Mouse (Mus musculus): ENCODE measurements around the gene Psmd4.
A peak's percentile ranks its signal among the peaks of the same experiment; 100 is the strongest.
"Not testable (repeated sequence)": the region's sequence is repeated elsewhere in the genome, so short reads cannot be mapped to it uniquely, and the experiment has no call there.

The Psmd4 gene

DNA sequence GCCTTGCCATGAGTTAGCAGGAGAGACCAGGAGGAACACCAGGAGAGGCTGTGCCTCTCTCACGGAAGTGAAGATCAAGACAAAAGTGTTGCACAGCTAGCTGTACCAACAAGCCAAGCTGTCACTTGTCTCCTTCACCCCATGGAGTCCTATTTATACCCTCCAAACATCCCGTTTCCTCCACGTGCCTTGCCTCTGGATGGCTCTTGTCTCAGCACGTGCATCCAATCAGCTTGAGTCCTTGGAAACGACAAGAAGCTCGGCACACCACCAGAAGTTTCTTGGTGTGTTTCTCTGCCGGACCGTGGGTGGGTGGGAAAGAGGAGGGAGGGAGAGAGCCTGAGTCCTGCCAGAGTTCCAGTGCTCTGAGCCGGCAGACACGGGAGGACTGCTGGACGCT is 17.9 kb downstream of the Psmd4 start:
- DNase-seq (ENCODE audit: low spot score) = peak; percentile 74

DNA sequence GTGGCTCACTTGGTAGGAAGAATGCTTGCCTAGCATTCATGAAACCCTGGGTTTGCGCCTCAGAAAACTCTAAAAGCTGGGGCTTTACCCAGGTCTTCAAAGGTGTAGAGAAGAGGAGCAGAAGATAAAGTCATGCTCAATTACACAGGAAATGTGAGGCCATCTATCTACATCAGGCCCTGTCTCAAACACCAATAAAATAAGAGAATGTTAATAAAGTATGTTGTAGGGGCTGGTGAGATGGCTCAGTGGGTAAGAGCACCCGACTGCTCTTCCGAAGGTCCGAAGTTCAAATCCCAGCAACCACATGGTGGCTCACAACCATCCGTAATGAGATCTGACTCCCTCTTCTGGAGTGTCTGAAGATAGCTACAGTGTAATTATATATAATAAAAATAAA is 21.5 kb downstream of the Psmd4 start:
- not testable (repeated sequence) for DNase-seq (ENCODE audit: low spot score)

DNA sequence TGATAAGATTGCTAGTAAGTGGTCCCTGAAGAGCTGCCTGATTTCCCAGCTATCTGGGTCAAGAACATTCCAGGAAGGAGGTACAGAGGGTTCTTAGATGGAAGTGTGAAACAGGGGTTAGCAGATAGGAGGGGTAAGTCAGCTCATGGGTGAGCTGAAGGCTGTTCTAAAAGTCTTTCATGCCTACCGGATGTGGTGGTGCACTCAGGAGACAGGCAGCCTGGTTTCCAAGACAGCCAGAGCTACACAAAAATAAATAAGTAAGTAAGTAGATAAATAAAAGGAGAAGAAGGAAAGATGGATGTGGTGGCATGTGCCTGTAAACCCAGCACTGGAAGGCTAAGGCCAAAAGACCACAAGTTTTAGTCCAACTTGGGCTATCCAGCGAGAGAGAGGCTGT is 23.7 kb downstream of the Psmd4 start:
- DNase-seq (ENCODE audit: low spot score) = peak; percentile 7

DNA sequence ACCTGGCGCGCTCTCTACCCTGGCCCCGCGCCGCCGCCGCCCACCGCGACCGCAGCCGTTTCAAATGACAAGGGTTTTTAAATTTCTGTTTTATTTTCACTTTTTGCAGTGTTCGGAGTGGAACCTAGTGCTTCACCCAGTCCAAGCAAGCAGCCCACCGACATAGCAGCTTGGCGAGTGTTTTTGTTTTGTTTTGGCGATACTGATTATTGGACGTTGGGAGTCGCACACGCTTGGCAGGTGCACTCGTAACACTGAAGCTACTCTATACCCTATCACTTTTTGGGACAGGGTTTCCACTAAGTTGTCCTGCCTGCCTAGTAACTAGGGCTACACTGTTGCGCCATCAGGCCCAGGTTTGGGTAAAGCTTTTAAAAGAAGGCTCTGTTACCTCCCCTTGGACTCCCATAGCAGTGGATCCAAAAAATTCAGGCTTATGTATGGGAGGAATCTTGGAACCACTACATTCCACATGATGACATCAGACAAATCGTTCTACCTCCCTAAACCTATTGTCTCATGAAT is 25.8 kb downstream of the Psmd4 start:
- no peak for DNase-seq (ENCODE audit: low spot score)

DNA sequence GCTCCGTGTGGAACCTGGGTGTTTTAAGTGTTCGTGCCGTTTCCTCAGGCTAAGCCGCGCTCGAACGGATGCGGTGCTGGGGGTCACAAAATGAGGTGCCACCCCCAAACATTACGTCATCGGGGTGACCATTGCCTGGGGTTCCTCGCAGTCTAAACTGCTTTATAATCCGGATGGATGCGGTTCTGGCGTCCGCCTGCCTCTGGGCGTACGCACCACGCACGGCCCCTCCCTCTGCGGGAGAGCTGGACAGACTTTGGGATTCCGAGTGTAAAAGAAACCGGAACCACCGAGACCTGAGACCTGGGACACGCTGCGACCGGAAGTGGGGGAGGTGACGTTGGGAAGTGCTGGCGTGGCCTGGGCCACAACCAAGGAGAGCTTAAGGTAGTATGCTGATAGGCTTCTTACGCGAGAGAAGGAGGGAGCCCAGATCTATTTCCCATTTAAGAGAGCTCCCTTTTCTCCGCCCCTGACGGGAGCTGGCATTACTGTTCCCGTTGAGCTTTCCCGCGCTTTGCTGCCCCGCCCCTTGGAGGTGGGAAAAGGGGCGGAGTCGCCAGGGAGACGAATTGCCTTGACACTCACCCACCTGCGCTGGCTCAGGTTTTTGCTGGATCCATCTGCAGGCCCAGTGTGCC is 26.4 kb downstream of the Psmd4 start:
- peak; percentile 95 for DNase-seq (ENCODE audit: low spot score)

DNA sequence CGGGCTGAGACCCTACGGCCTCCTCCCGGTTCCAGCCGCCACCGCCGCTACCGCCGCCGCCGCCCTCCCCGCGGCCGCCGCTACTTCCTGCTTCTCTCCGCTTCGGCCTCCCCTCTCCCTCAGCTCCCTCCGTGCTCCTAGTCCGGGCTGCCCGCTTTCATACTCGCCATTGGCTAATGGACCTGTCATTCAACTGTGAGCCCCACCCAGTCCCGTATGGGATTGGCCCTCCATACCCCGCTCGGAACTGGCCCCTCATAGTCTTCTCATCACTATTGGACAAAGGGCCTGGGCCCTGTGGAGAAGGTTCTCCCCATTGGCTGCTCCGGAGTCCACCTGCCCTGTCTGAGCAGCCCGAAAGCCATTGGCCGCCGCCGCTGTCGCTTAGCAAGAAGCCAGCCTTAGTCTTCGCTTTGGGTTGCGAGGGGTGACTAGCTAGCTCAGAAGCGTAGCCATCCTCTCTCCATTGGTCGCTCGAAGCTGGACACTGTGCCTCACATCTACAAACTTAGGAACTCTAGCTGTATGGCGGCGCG is 27.0 kb downstream of the Psmd4 start, which contains the start of gene Zfp687:
Gene Zfp687 (minus strand): TSS at position 112 of the 536 bp plus-strand sequence.
- DNase-seq (ENCODE audit: low spot score) = peak; percentile 100

DNA sequence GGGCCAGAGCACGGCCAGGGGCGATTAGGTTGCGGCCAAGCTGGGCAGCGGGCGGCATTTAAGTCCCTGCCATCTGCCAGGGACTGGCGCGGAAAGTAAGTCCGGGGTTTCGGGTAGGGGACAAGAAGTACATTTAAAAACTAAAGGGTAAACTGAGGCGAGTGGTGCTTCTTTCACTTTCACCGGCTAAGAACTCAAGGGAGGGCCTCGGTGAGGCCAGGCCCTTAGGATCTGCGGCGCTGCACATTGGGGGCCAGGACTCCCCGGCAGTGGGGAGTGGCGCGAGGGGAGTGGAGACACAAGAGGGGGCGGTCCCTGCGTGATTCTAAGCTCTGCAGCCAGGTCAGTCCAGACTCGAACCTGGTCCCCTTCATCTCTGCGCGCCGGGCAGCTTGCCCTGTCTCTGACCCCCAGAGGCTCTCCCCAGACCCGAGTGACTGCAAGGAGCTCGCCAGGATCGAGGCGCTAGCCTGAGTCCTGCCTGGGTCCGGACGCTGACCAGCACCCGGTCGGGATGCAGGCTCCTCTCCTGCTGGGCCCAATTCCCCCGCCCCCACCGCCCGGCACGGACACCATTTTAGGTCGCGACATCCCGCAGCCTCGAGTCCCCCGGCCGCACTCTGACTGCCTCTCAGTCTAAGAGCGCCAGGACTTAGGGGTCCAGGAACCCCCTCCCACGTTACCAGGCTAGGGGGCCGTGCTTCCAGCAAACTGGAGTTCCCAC is 27.8 kb downstream of the Psmd4 start:
- DNase-seq (ENCODE audit: low spot score) = peak; percentile 46

DNA sequence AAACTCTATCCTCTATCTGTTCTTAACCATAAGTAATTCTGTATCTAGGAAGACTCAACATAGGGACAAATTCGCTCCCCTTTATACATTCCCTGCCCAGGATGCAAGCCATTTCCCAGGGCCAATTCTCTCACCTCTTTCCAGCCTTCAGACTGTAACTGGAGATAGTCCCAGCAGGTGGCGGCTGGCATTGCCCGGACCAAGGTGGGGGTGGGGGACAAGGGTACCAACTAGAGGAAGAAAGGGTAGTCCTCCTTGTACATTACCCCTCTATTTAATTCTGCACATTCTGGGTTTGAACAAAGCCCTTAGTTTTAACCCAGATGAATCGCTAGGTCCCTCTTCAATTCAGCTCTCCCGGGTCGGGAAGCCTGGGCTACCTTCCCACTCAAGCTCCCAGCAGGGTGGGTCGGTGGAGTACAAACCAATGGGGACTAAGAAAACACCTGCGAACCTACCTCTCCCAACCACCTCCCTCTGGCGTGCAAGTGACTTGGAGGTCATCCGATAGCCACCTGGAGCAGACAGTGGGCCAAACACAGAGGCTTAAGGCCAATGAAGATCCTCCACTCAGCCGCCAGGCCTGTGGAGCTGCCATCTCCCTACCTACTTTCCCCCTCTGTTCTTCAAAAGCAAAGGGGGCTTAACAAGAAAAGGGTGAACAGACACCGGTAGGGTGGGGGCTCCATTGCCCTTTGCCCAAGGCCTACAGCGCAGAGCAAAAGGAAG is 28.6 kb downstream of the Psmd4 start:
- DNase-seq (ENCODE audit: low spot score) = peak; percentile 7

DNA sequence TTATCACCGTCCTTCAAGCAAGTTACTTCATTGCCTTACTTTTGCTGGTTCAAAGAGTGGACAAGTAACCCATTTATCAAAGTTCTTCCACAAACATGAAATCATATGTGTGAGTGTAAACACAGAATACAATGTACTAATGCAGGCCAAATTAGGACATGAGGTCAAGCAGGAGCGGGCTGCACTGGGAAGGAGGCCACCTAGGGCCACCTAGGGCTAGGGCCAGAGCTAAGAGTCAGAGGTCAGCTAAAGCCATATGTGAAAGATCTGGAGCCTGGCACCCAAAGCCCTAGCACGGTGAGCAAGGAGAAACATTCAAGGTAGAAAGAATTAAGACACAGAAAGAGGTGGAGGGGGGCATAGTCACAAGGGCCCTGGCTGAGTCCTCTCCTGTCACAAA is 29.4 kb downstream of the Psmd4 start:
- DNase-seq (ENCODE audit: low spot score) = no peak

DNA sequence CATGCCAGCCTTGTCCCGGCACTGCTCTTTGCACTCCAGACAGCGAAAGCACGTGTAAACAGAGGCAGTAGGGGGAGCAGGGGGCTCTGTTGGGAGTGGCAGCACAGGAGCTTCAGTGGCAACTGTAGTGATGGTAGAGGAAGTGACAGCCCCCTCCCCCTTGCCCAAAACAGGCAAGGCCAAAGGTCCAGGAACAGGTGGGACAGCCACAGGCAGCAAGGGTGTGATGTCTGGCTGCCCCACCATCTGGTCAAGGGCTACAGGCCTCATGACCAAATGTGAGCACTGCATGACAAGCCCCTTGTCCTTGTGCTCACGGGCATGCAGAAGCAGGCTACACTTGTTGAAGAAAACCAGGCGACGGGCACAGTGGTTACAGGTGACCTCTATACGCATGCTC is 32.0 kb downstream of the Psmd4 start:
- no peak for DNase-seq (ENCODE audit: low spot score)

DNA sequence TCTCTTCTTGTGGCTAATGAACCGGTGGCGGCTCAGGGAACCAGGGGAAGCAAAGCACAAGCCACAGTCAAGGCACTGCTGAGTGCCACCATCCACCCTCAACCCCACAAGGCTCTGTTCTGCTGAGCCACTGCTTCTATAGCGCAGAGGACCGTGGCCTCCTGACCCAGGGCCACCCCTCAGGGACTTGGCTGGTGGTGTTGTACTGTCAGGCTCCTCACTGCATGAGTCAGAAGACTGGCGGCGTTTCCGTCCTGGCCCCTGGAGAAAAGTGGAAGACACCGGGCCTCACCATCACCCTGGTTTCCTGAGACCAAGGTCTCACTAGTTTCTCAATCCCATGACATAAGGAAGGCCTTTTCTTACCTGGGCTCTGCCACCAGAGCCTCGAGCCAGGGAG is 34.7 kb downstream of the Psmd4 start:
- DNase-seq (ENCODE audit: low spot score) = no peak

DNA sequence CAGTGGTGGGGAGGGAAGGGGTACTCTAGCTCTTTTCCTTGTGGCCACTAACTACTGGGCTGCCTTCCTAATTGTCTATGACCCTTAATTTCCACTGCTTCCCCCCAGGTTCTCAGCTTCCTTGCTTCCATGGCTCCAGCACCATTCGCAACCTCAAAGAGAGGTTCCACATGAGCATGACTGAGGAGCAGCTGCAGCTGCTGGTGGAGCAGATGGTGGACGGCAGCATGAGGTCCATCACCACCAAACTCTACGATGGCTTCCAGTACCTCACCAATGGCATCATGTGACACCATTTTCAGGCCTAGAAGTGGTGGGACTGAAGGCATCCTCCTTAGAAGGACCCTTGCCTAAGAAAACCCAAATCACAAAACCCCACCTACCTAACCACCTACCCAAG is 36.8 kb downstream of the Psmd4 start:
- DNase-seq (ENCODE audit: low spot score) = no peak

DNA sequence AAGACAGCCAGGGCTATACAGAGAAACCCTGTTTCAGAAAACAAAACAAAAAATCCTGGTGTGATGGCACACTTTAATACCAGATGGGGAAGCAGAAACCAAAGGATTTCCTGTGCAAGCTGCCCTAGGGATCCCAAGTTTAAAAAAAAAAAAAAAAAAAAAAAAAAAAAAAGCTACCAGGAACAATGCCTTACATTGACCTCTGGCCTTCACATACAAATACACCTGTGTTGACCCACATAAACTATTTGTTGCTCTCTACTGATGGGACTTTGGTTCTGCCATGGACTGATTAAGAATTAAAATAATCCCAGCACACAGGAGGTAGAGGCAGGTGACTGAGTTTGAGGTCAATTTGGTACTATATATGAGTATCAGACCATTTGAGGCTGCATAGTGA is 39.1 kb downstream of the Psmd4 start:
- DNase-seq (ENCODE audit: low spot score) = no peak

DNA sequence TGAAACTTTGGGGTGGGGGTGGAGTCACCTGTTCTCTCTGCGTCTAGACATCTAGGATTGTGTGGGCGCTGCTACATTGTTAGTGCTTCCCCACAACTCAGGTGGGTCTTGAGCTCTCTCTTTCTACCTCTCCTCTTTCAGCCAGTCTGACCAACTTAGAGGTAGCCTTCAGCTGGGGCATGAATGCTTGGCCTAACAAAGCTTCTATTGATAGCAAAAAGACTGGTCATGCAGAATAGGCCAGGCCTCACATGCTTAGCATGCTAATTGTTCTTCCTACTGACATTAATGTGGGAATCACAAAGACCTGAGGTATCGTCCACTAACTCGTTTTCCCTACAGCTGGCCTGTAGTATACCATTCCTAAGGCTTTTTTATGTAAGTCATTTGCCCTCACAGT is 39.8 kb downstream of the Psmd4 start:
- no peak for DNase-seq (ENCODE audit: low spot score)

DNA sequence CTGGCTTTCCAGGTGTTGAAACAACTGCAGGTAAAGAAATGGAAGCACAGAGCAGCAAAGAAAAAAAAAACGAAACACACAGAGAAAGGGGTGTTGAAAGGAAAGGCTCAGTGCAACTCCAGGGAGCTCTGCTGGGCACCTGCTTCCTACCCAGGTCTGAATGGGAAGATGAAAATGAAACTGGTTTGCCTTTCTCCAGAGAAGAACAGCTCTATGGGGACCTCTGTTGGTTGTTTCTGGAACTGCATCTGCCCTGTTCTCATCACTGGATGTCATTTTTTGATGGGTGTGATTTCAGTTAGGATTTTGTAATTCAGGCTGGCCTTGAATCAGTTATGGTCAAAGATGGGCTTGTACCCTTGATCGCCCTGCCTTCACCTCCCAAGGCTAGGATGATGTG is 45.5 kb downstream of the Psmd4 start:
- peak; percentile 85 for DNase-seq (ENCODE audit: low spot score)

DNA sequence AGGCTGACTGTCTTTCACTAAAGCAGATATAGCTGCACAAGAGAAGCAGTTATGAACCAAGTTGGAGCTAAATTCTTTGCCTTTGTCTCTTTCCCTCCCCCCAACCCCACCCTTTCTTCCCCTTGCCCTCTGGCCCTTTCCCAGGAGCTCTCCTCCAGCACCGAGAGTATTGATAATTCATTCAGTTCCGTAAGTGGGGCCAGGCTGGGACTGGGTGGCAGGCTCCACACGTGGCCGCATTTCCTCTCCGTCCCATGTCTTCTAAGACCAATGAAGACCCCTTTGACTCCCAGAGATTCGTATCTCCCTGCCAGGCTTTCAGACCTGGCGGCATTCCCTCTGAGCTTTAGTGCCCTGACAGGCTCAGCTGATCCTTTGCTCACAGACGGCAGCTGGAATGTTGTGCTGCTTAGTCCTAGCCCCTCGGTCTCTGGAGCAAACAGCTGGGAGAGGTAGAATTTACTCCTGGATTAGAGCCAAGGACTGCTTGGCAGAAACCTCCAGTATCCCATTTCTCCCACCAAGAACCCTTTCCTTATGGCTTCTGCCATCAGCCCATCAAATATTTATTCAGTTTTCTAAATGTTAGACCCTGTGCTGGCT is 53.2 kb downstream of the Psmd4 start:
- DNase-seq (ENCODE audit: low spot score) = no peak

DNA sequence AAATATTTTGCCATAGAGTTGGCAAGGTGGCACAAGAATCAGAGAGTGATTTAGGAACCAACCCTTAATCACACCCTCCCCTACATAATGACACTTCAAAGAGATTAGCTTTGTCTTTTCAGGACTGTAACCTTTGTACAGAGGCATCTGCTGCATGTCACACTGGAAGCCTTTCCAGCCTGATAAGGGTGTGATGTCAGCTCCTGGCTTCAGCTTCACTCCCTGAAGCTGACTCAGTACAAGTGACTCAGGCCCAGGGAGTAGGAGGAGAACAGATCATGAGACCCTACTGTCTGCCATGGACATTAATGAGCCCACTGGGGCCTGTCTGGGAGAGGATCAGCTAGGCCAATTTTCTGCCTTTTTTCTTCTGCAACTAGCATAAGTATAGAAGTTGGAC is 54.8 kb downstream of the Psmd4 start:
- peak; percentile 47 for DNase-seq (ENCODE audit: low spot score)

DNA sequence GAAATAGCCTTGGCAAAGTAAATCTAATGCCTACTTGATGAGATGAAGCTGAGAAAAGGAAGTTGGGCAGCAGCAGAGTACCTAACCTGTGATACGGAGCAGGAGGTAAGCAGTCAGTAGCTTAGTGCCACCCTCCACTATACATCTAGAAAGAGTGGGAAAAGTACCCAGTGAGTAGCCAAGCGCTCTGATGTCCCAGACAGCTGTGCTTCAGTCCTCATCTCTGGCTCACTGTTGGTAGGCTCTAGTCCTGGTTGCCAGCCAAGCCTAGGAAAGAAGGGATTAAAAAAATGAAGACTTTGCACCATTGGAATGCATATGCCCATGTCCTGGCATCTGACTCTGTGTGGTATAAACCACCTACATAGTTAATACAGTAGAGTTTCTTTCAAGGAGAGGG is 56.9 kb downstream of the Psmd4 start:
- no peak for DNase-seq (ENCODE audit: low spot score)

DNA sequence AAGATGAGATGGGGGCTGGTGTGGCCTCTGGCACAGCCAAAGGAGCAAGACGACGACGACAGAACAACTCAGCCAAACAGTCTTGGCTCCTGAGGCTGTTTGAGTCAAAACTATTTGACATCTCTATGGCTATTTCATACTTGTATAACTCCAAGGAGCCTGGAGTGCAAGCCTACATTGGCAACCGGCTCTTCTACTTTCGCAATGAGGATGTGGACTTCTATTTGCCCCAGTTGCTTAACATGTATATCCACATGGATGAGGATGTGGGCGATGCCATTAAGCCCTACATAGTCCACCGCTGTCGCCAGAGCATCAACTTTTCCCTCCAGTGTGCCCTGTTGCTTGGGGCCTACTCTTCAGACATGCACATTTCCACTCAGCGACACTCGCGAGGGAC is 58.1 kb downstream of the Psmd4 start:
- peak; percentile 67 for DNase-seq (ENCODE audit: low spot score)
